Mouse (Mus musculus) neutrophil, adult 5-6 weeks (primary cell): Measurements from ENCODE around the gene Omt2b. TPM values are rescaled to one million over a fixed set of nuclear protein-coding genes. Genes with fewer than 3 reads are reported as not detected.
"Not testable (repeated sequence)": the region's sequence is repeated elsewhere in the genome, so short reads cannot be mapped to it uniquely, and the experiment has no call there.

Experiments used
- ATAC-seq: fragments of 151-379, 151-347 bp; 2 replicates; pipeline ENCODE4 v1.8.0; 2017; ENCODE audit warnings: mild to moderate bottlenecking, moderate TSS enrichment; ENCODE audit not compliant: insufficient number of reproducible peaks, poor library complexity, low FRiP score, severe bottlenecking; ENCODE audit errors: extremely low read depth
- total RNA-seq: library from RNA; stranded (forward); fragments of 200-1000 nt; gene quantifications from 2 replicates; pipeline ENCODE4 v1.2.3, GENCODE M21; 2017

Gene Omt2b
- total RNA-seq, 1 experiment from 2014 or later = not detected

- not testable (repeated sequence) for ATAC-seq
Observed at GRCm38 (mm10) chr9:78349141-78349540, 21.8 kb downstream of the Omt2b start.

- ATAC-seq = not testable (repeated sequence)
Observed at GRCm38 (mm10) chr9:78350007-78350406, 22.6 kb downstream of the Omt2b start.

GRCm38 (mm10) chr9:78351504-78352220 is 24.3 kb downstream of the Omt2b start:
- no peak for ATAC-seq

- no peak for ATAC-seq
Observed at GRCm38 (mm10) chr9:78354665-78355578, 27.5 kb downstream of the Omt2b start.

- no peak for ATAC-seq
Observed at GRCm38 (mm10) chr9:78355611-78356010, 28.2 kb downstream of the Omt2b start, which contains the start of gene Gsta2. Gene Gsta2, minus strand, starts transcription at chr9:78355788.

GRCm38 (mm10) chr9:78358053-78358452 is 30.7 kb downstream of the Omt2b start:
- ATAC-seq = 0 out of 2 replicates have a peak, but pooled peaks have one; percentile 16

- no peak for ATAC-seq
Observed at GRCm38 (mm10) chr9:78359750-78360483, 32.5 kb downstream of the Omt2b start.

GRCm38 (mm10) chr9:78360484-78360872 is 33.1 kb downstream of the Omt2b start:
- ATAC-seq = no peak

GRCm38 (mm10) chr9:78363374-78363773 is 36.0 kb downstream of the Omt2b start:
- no peak for ATAC-seq

- no peak for ATAC-seq
Observed at GRCm38 (mm10) chr9:78364701-78365100, 37.3 kb downstream of the Omt2b start.

GRCm38 (mm10) chr9:78365850-78366544 is 38.6 kb downstream of the Omt2b start:
- no peak for ATAC-seq

GRCm38 (mm10) chr9:78367959-78368358 is 40.6 kb downstream of the Omt2b start, which contains the start of gene Dppa5a:
Gene Dppa5a, minus strand, starts transcription at chr9:78368177.
- not testable (repeated sequence) for ATAC-seq

- ATAC-seq = no peak
Observed at GRCm38 (mm10) chr9:78368671-78369293, 41.4 kb downstream of the Omt2b start.

- ATAC-seq = no peak
Observed at GRCm38 (mm10) chr9:78369349-78369748, 42.0 kb downstream of the Omt2b start.

- ATAC-seq = no peak
Observed at GRCm38 (mm10) chr9:78369786-78370185, 42.4 kb downstream of the Omt2b start.

- no peak for ATAC-seq
Observed at GRCm38 (mm10) chr9:78371441-78371840, 44.1 kb downstream of the Omt2b start.

- ATAC-seq = no peak
Observed at GRCm38 (mm10) chr9:78372827-78373504, 45.6 kb downstream of the Omt2b start.

- no peak for ATAC-seq
Observed at GRCm38 (mm10) chr9:78374397-78374796, 47.0 kb downstream of the Omt2b start.
